Mouse (Mus musculus): Measurements from ENCODE around the gene Adam26b.
"Not testable (repeated sequence)": the region's sequence is repeated elsewhere in the genome, so short reads cannot be mapped to it uniquely, and the experiment has no call there.

Adam26b gene

DNA sequence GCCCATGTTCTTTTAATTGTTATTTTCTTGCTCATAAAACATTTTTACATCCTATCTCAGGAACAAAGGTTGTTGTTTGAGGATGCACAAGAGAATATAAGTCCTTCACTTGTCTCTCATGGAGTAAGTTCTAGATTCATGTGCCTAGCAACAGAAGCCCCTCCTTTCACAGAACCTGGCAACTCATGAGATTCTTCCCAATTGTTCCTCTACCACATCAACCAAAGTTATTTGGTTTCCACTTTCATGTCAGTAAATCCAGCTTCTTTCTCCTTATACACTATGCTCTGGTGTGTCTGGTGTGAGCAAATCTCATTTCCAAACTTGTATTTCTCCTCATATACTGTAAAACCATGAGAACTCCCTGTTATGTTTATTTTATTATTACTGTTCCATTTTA, at the start of gene Adam26b:
Adam26b (minus strand) TSS at position 101 of the 400 bp plus-strand sequence.
- DNase-seq (ENCODE audit: low read depth): not testable (repeated sequence)

GRCm38 (mm10) chr8:43576607-43577006, 48.7 kb upstream of the Adam26b start, which contains the start of gene Adam26a:
Gene Adam26a (minus strand): TSS chr8:43576707.
- not testable (repeated sequence) for DNase-seq (ENCODE audit: low read depth)

All from naive thymus-derived CD4-positive, alpha-beta T cell, adult 2 months (primary cell).